Mouse (Mus musculus) liver, adult 2 months (tissue): Measurements from ENCODE around the gene Treml4.

Experiments
- CTCF ChIP-seq: fragments of 200-500 bp; IDR thresholded peaks from 2 replicates; pipeline ENCODE4 v1.5.1; 2011; ENCODE audit warnings: low read depth, low read length, control low read depth
- POLR2A ChIP-seq: fragments of 200-500 bp; IDR thresholded peaks from 2 replicates; pipeline ENCODE4 v1.6.1; 2011; ENCODE audit warnings: low read length, control low read depth; ENCODE audit not compliant: insufficient read depth; ENCODE audit errors: extremely low read depth

DNA sequence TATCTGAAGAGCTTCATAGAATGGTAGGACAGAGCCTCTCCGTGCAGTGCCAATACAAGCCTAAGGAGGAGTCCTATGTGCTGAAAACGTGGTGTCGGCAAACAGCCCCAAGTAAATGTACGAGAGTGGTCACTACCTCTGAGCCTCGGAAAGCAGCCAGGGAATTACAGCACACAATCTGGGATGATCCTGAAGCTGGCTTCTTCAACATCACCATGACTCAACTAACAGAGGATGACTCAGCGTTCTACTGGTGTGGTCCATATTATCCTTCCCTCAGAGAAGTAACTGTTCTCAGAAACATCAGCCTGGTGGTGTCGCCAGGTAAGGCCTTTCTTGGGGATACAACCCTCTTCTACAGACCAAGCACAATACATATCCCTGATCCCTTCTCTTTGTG lies 567 bp downstream of the Treml4 start:
- TF ChIP-seq POLR2A (no peak), CTCF (no peak)
